Mouse (Mus musculus) B cell, adult 62 days (primary cell): ENCODE results near the gene Phc1. TPM values are rescaled to one million over a fixed set of nuclear protein-coding genes. Genes with fewer than 3 reads are reported as not detected.

Experiments used
- total RNA-seq: library from RNA; stranded (reverse); gene quantifications from 4 replicates; pipeline ENCODE4 v1.2.4, GENCODE M21; 2023

The Phc1 gene
- total RNA-seq = 42.8 to 53.1 TPM (median 49.9 TPM) in 4 replicates

GRCm38 (mm10) chr6:122340349-122341000 is at the start of gene Phc1:
Gene Phc1 (minus strand): TSS chr6:122340561.

GRCm38 (mm10) chr6:122308505-122309393 is 31.6 kb downstream of the Phc1 start, which contains the start of gene M6pr:
Gene M6pr (plus strand): TSS chr6:122308720.

GRCm38 (mm10) chr6:122282782-122283181 is 57.6 kb downstream of the Phc1 start, which contains the start of gene Klrg1:
Gene Klrg1 (minus strand): TSS chr6:122282882.

Other genes with a start within 250 kb of the Phc1 start
- gene Klrg1, start 57.7 kb downstream of the Phc1 start, total RNA-seq = not detected in 4 replicates
- 131 to 142 TPM (median 137 TPM) in 4 replicates for gene M6pr, start 31.8 kb downstream of the Phc1 start, total RNA-seq
- not detected in 4 replicates for gene Rimklb, start 158.2 kb upstream of the Phc1 start, total RNA-seq
- not detected in 4 replicates for gene Mfap5, start 165.3 kb upstream of the Phc1 start, total RNA-seq
- 0.22 to 1.0 TPM (median 0.68 TPM) in 4 replicates for gene Aicda, start 213.2 kb upstream of the Phc1 start, total RNA-seq